Mouse (Mus musculus): ENCODE results near the gene Alox5ap. TPM values are rescaled to one million over a fixed set of nuclear protein-coding genes. Genes with fewer than 3 reads are reported as not detected.
A peak's percentile ranks its signal among the peaks of the same experiment; 100 is the strongest.

Alox5ap gene
- polyA plus RNA-seq, 1 experiment: 8.2 TPM

DNA sequence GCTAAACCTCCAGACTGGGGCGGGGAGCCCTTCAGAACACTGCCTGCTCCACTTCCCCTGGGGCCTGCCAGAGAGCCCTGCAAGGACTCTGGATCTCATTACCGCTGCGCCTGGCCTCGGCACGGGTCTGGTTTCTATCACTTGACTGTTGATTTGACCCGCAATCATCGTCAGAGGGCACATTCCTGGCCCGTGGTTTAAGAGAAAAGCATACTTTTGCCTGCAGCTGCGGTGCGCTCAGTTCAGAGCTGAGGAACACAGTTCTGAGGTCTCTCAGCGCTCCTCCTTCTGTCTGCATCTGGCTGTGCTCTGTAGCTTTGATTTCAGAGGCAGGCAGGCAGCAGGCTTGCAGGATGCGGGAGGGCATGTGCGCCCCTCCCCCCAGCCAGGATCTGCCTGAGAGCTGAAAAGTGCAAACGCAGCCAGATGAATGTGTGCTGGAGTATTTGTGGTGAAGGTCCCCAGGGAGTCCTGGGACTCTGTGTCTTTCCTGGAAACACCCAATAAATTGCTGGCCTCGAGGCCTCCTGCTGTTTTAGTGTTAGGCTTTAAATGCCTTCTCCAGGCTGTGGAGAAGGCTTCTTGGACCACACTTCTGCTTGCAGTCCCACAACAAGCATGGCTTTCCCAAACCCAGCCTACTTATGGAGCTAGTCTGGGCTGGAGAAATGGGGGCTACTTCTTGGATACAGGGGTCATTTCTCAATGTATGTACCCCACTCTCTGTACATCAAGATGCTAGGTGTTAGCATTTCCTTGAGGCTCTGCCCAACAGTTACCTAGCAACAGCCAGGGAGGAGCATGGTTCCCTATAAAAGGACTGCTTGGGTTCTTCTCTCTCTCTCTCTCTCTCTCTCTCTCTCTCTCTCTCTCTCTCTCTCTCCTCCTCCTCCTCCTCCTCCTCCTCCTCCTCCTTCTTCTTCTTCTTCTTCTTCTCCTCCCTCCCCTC is 56.2 kb downstream of the Alox5ap start:
- no peaks in the 10 kb centered on the region for H3K27me3 ChIP-seq (ENCODE audit: control insufficient read depth, insufficient read depth, insufficient read length)
- H3K79me3 ChIP-seq (ENCODE audit: low read depth): no peaks in the 10 kb centered on the region
- no peaks in the 10 kb centered on the region for H3K79me2 ChIP-seq (ENCODE audit: control insufficient read depth, insufficient read depth)
- H3ac ChIP-seq (ENCODE audit: control insufficient read depth, insufficient read length, low read depth): no peak overlapping the region
- no peak overlapping the region for H3K4me3 ChIP-seq (ENCODE audit: insufficient read depth, poor library complexity, severe bottlenecking)
- no peaks in the 10 kb centered on the region for H3K36me3 ChIP-seq (ENCODE audit: control insufficient read depth, insufficient read depth)
- peak; percentile 41 for TF ChIP-seq MAX (IDR thresholded peaks at IDR 0.05)
- no peak for TF ChIP-seq CEBPB (IDR thresholded peaks at IDR 0.05; ENCODE audit: low read depth)

DNA sequence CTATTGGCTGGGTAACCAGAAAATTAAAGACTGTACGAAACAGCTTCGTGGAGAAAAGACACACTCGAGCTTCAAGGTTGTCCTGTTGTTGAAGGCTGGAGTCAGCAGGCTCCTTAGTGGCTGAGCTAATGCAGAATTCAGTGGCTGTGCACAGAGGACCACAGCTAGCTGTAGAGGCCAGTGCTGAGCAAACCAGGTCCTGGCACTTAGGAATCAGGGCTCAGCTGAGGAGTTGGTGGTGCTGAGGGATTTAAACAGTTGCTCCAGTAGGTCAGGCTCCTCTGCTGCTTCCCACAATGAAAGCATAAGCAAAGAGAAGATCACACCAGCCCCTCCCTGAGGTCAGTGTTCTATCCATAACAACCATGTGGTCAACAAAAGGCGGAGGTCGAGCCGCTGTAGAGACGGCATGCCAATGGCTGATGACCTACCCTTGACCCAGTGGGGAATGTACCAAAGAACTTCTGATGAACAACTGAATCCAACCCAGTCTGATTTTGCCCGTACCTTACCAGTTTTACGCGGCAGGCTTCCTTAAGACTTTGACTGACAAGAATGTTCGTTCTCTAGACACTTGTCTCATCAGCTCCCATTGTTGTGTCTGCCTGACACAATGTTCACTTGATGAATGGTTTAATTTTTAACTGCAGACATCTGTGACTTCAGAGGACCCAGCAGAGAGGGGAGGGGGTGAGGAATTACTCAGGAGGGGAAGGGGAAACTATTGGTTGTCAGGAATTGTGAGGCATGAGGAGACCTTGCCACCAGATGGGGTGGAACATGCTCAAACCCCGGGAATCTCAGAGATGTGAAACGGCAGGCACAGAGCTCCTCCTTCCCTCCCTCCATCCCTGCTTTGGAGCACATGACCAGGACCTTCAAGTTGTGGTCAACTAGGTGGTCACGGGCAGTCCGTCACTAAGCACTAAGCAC is 57.6 kb downstream of the Alox5ap start:
- H3K36me3 ChIP-seq (ENCODE audit: control insufficient read depth, insufficient read depth): no peaks in the 10 kb centered on the region
- H3K79me2 ChIP-seq (ENCODE audit: control insufficient read depth, insufficient read depth): no peaks in the 10 kb centered on the region
- no peak overlapping the region for H3K4me3 ChIP-seq (ENCODE audit: insufficient read depth, poor library complexity, severe bottlenecking)
- TF ChIP-seq MYOD1 (IDR thresholded peaks at IDR 0.05; ENCODE audit: control insufficient read depth, insufficient read length, low read depth): no peak
- TF ChIP-seq CEBPB (IDR thresholded peaks at IDR 0.05; ENCODE audit: low read depth): no peak
- TF ChIP-seq MYOG (IDR thresholded peaks at IDR 0.05; ENCODE audit: control insufficient read depth, extremely low read depth, insufficient read length): no peak
- TF ChIP-seq USF1 (IDR thresholded peaks at IDR 0.05; ENCODE audit: low read depth): no peak
- TF ChIP-seq CTCF (IDR thresholded peaks at IDR 0.05; ENCODE audit: control insufficient read depth, insufficient read depth, insufficient read length): no peak
- no peak for TF ChIP-seq MAX (IDR thresholded peaks at IDR 0.05)
- no peak for TF ChIP-seq FOSL1 (IDR thresholded peaks at IDR 0.05; ENCODE audit: insufficient read depth, low read length, poor library complexity, severe bottlenecking)
- H3K27me3 ChIP-seq (ENCODE audit: control insufficient read depth, insufficient read depth, insufficient read length): no peaks in the 10 kb centered on the region
- H3K79me3 ChIP-seq (ENCODE audit: low read depth): no peaks in the 10 kb centered on the region
- H3ac ChIP-seq (ENCODE audit: control insufficient read depth, insufficient read length, low read depth): no peak overlapping the region

DNA sequence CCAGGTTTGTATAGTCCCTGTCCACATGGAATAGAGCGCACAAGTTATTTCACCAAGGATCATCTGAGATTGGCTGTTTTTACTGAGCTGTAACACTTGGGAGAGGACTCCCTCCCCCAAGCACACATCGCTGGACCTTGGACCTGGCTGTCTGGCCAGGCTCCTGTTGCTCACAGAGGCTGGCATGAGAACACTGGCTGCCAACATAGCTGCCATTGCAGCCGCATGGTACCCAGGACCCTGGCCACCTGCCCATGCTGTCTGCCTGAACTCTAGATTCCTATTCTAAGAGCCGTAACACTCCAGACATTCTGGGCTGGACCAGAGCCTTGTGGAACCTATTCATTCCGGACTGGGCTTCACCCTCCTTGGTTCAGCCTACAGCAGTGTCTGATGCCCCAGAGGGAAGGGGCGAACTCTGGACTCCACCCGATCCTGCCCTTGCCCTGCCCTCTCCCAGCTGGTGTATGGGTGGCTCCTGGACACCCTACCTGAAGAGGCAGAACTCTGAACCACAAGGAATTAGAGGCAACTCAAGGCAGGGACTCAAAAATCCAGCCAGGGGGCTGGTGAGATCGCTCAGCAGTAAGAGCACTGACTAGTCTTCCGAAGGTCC is 58.5 kb downstream of the Alox5ap start:
- Histone ChIP-seq H3K36me3 (ENCODE audit: control insufficient read depth, insufficient read depth) (no peaks in the 10 kb centered on the region), H3K79me2 (ENCODE audit: control insufficient read depth, insufficient read depth) (no peaks in the 10 kb centered on the region), H3K4me3 (ENCODE audit: insufficient read depth, poor library complexity, severe bottlenecking) (no peak overlapping the region), H3ac (ENCODE audit: control insufficient read depth, insufficient read length, low read depth) (no peak overlapping the region), H3K27me3 (ENCODE audit: control insufficient read depth, insufficient read depth, insufficient read length) (no peaks in the 10 kb centered on the region), H3K79me3 (ENCODE audit: low read depth) (no peaks in the 10 kb centered on the region)
- TF ChIP-seq MYOG (IDR thresholded peaks at IDR 0.05; ENCODE audit: control insufficient read depth, extremely low read depth, insufficient read length) (no peak), FOSL1 (IDR thresholded peaks at IDR 0.05; ENCODE audit: insufficient read depth, low read length, poor library complexity, severe bottlenecking) (no peak), CEBPB (IDR thresholded peaks at IDR 0.05; ENCODE audit: low read depth) (no peak), MYOD1 (IDR thresholded peaks at IDR 0.05; ENCODE audit: control insufficient read depth, insufficient read length, low read depth) (no peak), USF1 (IDR thresholded peaks at IDR 0.05; ENCODE audit: low read depth) (no peak), MAX (IDR thresholded peaks at IDR 0.05) (no peak)

DNA sequence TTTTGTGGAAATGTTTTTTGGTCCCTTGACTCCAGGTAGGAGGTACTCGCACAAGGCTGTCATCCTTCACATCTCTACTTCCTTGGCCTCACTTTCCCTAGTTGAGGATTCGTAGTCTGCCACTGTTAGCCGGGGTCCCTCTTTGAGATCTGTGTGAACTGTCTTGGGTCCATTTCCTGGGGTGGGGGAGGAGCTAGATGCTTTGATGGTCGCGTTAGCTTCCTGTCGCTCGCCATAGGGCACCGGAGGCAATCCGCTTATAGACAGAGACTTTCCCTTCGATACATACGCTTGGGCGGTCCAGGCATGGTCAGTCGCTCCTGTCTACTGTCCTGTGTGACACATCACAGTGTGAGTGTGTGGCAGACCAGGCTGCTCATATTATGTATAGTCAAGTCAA is 60.2 kb downstream of the Alox5ap start:
- Histone ChIP-seq H3K79me2 (ENCODE audit: control insufficient read depth, insufficient read depth) (no peaks in the 10 kb centered on the region), H3K79me3 (ENCODE audit: low read depth) (no peaks in the 10 kb centered on the region), H3K4me3 (ENCODE audit: insufficient read depth, poor library complexity, severe bottlenecking) (no peak overlapping the region), H3K36me3 (ENCODE audit: control insufficient read depth, insufficient read depth) (no peaks in the 10 kb centered on the region), H3K27me3 (ENCODE audit: control insufficient read depth, insufficient read depth, insufficient read length) (peaks cover 4% of the 10 kb centered on the region), H3ac (ENCODE audit: control insufficient read depth, insufficient read length, low read depth) (no peak overlapping the region)
- TF ChIP-seq MYOG (IDR thresholded peaks at IDR 0.05; ENCODE audit: control insufficient read depth, extremely low read depth, insufficient read length) (no peak), USF1 (IDR thresholded peaks at IDR 0.05; ENCODE audit: low read depth) (no peak), MYOD1 (IDR thresholded peaks at IDR 0.05; ENCODE audit: control insufficient read depth, insufficient read length, low read depth) (no peak), CEBPB (IDR thresholded peaks at IDR 0.05; ENCODE audit: low read depth) (no peak), MAX (IDR thresholded peaks at IDR 0.05) (no peak), FOSL1 (IDR thresholded peaks at IDR 0.05; ENCODE audit: insufficient read depth, low read length, poor library complexity, severe bottlenecking) (no peak), CTCF (IDR thresholded peaks at IDR 0.05; ENCODE audit: control insufficient read depth, insufficient read depth, insufficient read length) (no peak)

DNA sequence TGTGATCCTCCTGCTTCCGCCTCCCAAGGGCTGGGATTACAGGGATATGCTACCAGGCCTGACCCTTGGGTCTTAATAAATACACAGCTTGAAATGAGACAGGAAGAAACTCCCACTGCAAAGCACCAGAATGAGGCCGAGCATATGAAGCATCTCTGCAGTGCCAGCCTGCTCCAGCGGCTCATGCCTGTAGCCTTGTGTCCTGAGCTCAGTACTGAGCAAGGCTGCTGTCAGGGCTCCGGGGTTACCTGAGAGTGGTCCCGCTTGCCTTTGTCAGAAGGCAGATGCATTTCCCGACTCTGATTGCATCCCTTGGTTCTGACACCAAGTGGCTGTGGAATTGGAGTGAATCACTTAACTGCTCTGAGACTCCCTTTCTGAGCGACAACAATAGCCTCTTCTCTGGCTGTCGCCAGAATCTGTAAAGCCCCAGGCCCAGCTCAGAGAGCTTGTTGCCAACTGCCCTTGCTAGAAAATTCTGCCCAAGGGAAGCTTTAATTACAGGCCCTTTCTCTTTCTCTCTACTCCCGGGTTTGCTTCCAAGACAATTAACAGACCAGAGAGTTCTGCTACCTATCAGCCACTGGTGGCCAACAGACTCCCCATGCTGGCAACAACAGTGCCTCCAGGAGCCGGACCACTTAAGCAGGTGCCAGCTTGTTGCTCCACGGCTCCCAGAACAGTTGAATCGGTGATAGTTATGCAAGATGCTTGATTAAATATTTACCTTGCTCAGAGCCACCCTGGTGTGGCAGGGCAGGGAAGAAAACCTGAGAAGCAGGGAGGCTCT is 64.7 kb downstream of the Alox5ap start:
- no peak overlapping the region for H3ac ChIP-seq (ENCODE audit: control insufficient read depth, insufficient read length, low read depth)
- no peak overlapping the region for H3K4me3 ChIP-seq (ENCODE audit: insufficient read depth, poor library complexity, severe bottlenecking)
- H3K36me3 ChIP-seq (ENCODE audit: control insufficient read depth, insufficient read depth): no peaks in the 10 kb centered on the region
- no peaks in the 10 kb centered on the region for H3K79me2 ChIP-seq (ENCODE audit: control insufficient read depth, insufficient read depth)
- H3K79me3 ChIP-seq (ENCODE audit: low read depth): no peaks in the 10 kb centered on the region
- TF ChIP-seq FOSL1 (IDR thresholded peaks at IDR 0.05; ENCODE audit: insufficient read depth, low read length, poor library complexity, severe bottlenecking) (no peak), USF1 (IDR thresholded peaks at IDR 0.05; ENCODE audit: low read depth) (no peak), MAX (IDR thresholded peaks at IDR 0.05) (no peak)
- H3K27me3 ChIP-seq (ENCODE audit: control insufficient read depth, insufficient read depth, insufficient read length): peaks cover 4% of the 10 kb centered on the region
